Mouse (Mus musculus) lung, adult 2 months (tissue): ENCODE results near the gene Rorc. TPM values are rescaled to one million over a fixed set of nuclear protein-coding genes. Genes with fewer than 3 reads are reported as not detected.

ENCODE experiments used
- DNase-seq: peaks from one replicate; pipeline ENCODE4 v3.0.0; 2022
- H3K4me1 ChIP-seq: fragments of 200-500 bp; 2 replicates; pipeline ENCODE4 v1.6.1; 2011; ENCODE audit warnings: low read length; ENCODE audit not compliant: control insufficient read depth, insufficient read depth
- H3K4me3 ChIP-seq: fragments of 200-500 bp; replicated peaks from 2 replicates; pipeline ENCODE3; 2011; ENCODE audit warnings: low read depth, mild to moderate bottlenecking, control low read depth, low read length; ENCODE audit errors: extremely low read depth
- CTCF ChIP-seq: fragments of 200-500 bp; IDR thresholded peaks from 2 replicates; pipeline ENCODE4 v1.5.1; 2011; ENCODE audit warnings: mild to moderate bottlenecking, low read length, control low read depth; ENCODE audit not compliant: insufficient read depth
- POLR2A ChIP-seq: fragments of 200-500 bp; IDR thresholded peaks from 2 replicates; pipeline ENCODE4 v1.6.1; 2011; ENCODE audit warnings: low read depth, mild to moderate bottlenecking, control low read depth, low read length, borderline replicate concordance; ENCODE audit errors: extremely low read depth
- WGBS: fragments of 180-500 bp; shearing (Covaris S2); methylation state at CpG from one replicate; pipeline ENCODE4 v1.1.7; 2018; 5-methylcytosine and 5-hydroxymethylcytosine counted together
- polyA plus RNA-seq: library from polyadenylated mRNA; depleted of rRNA; stranded (reverse); fragments of >200 nt; gene quantifications from 2 replicates; pipeline ENCODE4 v1.2.3, GENCODE M21; 2012

The Rorc gene
- polyA plus RNA-seq, 1 experiment = 7.9 TPM

DNA sequence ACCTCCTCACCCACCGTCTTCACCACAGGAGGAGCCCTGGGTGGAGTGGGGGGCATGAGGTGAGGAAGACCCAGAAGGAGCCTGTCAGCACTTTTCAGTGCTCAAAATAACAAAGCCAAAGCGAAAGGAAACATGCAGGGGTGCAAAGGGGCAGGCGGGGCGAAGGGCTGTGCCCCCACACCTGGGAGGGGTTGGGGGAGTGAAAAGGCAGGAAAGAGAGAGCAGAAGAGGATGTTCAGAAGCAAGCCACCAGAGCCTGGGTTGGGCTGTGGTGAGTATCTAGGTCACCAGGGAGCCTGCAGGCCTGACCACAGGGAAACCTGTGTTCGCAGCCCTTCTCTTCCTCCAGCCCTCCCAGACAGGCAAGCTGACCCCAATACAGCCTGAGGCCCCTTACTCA lies 15.5 kb downstream of the Rorc start:
- TF ChIP-seq POLR2A (no peak), CTCF (no peak)
- H3K4me3 ChIP-seq = no peak overlapping the region
- no peaks in the 10 kb centered on the region for H3K4me1 ChIP-seq
- DNase-seq = no peak
- WGBS = 64% methylated on average over 5 of the region's 5 CpGs

DNA sequence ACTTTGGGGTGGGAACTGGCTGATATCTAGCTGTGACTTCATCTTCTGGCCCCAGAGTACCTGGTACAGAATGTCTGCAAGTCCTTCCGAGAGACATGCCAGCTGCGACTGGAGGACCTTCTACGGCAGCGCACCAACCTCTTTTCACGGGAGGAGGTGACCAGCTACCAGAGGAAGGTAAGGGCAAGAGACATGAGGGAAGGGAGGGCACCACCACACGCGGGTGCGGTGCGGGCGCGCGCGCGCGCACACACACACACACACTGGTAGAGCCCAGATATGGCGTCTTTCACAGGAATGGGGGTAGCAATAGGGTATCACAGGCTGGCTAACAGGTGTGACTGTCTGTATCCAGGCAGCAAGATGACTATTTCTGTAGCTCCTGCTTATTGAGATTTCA lies 16.8 kb downstream of the Rorc start:
- no peak for DNase-seq
- no peaks in the 10 kb centered on the region for H3K4me1 ChIP-seq
- WGBS = 89% methylated on average over 16 of the region's 16 CpGs
- TF ChIP-seq POLR2A (no peak), CTCF (no peak)
- H3K4me3 ChIP-seq = no peak overlapping the region

DNA sequence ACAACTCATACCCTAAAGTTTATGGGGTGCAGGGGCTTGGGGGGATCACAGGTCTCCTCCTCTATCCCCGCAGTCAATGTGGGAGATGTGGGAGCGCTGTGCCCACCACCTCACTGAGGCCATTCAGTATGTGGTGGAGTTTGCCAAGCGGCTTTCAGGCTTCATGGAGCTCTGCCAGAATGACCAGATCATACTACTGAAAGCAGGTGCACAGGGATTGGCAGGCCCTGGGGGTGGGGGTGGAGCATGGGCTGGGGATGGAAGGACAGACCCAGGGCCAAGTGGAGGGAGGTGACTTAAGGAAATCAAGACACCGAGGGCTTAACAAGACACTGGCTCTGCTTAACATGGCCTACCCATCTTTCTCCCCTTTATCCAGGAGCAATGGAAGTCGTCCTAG lies 18.4 kb downstream of the Rorc start:
- Histone ChIP-seq H3K4me3 (no peak overlapping the region), H3K4me1 (no peaks in the 10 kb centered on the region)
- DNase-seq = no peak
- TF ChIP-seq CTCF (no peak), POLR2A (no peak)
- 82% methylated on average over 5 of the region's 5 CpGs for WGBS

DNA sequence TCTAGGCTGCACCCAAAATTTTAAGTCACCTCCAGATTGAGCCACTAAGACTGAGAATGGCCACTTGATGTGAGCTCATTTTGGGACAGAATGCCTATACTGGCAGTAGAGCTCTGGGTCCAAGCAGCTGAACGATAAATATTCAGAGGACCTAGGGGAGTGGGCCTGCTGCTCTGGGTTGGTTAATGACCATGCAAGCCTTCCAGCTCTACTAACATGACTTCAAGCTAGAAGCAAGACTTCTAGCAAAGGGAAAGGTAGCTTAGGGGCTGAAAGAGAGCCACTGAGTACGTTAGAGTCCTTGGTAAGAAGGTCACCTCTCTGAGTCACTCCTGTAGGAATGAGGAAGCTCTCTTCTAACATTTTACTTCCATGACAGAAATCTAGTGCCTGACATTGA lies 19.5 kb downstream of the Rorc start:
- WGBS = 65% methylated on average over 2 of the region's 2 CpGs
- TF ChIP-seq POLR2A = no peak
- no peak for TF ChIP-seq CTCF
- Histone ChIP-seq H3K4me1 (no peaks in the 10 kb centered on the region), H3K4me3 (no peak overlapping the region)
- no peak for DNase-seq

- DNase-seq = no peak
- WGBS = 64% methylated on average over 4 of the region's 4 CpGs
- TF ChIP-seq CTCF (no peak), POLR2A (no peak)
- Histone ChIP-seq H3K4me1 (no peaks in the 10 kb centered on the region), H3K4me3 (no peak overlapping the region)
Measured at GRCm38 (mm10) chr3:94393049-94393448, 20.5 kb downstream of the Rorc start.

- TF ChIP-seq POLR2A (no peak), CTCF (no peak)
- no peak for DNase-seq
- WGBS = 90% methylated on average over 1 of the region's 1 CpGs
- H3K4me1 ChIP-seq = no peaks in the 10 kb centered on the region
- no peak overlapping the region for H3K4me3 ChIP-seq
Measured at GRCm38 (mm10) chr3:94396336-94396735, 23.7 kb downstream of the Rorc start.

- no peak for DNase-seq
- WGBS = 75% methylated on average over 4 of the region's 4 CpGs
- TF ChIP-seq CTCF (no peak), POLR2A (no peak)
Measured at GRCm38 (mm10) chr3:94396851-94397250, 24.3 kb downstream of the Rorc start.

GRCm38 (mm10) chr3:94398217-94398616 lies 25.6 kb downstream of the Rorc start, which contains the start of gene Lingo4:
Lingo4 (plus strand) TSS chr3:94398517.
- Histone ChIP-seq H3K4me3 (no peak within 1 kb of the TSS), H3K4me1 (no peaks in the 10 kb centered on the region)
- no peak for DNase-seq
- TF ChIP-seq CTCF = no peak
- TF ChIP-seq POLR2A = no peak
- WGBS = 63% methylated on average over 6 of the region's 6 CpGs

More at GRCm38 (mm10) chr3:94396851-94397250, 24.3 kb downstream of the Rorc start:
- H3K4me1 ChIP-seq = no peaks in the 10 kb centered on the region
- H3K4me3 ChIP-seq = no peak overlapping the region

DNA sequence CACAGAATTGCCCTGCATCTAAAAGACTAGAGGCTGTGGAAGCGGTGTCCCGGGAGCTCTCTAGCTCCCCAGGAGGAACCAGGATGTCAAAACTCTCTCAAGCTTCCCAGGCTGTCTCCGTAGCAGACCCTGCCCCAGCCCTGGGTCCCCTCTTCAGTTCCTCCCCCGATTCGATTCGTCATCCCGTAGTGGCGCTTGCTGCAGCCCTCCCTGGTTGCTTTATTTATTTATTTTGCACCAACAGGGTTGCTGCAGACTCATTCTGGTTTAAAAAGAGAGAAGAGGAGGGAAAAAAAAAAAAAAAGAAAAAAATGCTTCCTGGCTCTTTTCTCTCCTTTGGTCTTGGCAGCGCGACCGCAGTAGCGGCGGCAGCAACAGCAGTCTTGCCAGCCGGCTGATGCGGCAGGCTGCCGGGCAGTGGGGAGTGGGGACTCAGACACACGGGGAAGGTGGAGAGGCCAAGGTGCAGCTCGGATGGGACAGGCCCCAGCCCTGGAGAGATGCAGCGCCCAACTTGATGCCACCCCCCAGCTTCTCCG lies 26.4 kb downstream of the Rorc start:
- no peak overlapping the region for H3K4me3 ChIP-seq
- TF ChIP-seq POLR2A (no peak), CTCF (no peak)
- H3K4me1 ChIP-seq = no peaks in the 10 kb centered on the region
- DNase-seq = no peak
- 4% methylated on average over 20 of the region's 20 CpGs for WGBS

DNA sequence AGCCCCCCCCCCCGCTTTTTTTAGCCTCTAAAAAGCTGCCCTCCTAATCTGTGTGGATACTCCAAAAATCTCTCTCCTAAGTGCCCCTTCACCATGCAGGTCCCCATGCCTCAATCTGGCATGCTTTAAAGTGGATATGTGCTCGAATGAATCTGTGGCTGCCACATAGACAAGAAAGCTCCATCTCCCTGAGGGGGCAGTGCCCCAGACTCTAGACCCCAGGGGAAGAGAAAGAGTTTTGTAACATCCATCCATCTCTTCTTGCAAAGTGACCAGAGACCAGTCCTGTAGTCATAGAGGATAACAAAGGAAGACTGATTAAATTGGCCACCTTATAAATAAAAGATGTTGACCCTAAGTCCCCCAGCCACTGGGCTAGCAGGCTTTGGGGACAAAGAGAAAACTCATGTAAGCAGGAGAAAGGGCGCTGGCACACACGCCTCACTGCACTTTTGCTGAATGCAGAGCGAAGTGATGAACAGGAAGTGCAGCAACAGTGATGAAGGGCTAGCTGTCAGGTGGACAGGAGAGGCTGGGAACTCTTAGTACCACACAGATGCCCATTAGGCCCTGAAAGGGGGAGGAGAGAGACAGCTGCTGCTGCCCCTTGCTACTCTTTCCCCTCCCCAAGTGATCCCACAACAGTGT lies 27.2 kb downstream of the Rorc start:
- no peak for DNase-seq
- Histone ChIP-seq H3K4me1 (no peaks in the 10 kb centered on the region), H3K4me3 (no peak overlapping the region)
- WGBS = 43% methylated on average over 5 of the region's 5 CpGs
- TF ChIP-seq CTCF (no peak), POLR2A (no peak)
